Mouse (Mus musculus) bone marrow macrophage, adult 2 months (primary cell): ENCODE results near the gene Gm17409.

ENCODE experiments used
- CTCF ChIP-seq: IDR thresholded peaks from 2 replicates; pipeline ENCODE4 v1.5.1; 2012; ENCODE audit warnings: low read depth, mild to moderate bottlenecking, low read length, moderate library complexity
- POLR2A ChIP-seq: IDR thresholded peaks from 2 replicates; pipeline ENCODE4 v1.6.1; 2012; ENCODE audit warnings: mild to moderate bottlenecking, low read depth, low read length, borderline replicate concordance

DNA sequence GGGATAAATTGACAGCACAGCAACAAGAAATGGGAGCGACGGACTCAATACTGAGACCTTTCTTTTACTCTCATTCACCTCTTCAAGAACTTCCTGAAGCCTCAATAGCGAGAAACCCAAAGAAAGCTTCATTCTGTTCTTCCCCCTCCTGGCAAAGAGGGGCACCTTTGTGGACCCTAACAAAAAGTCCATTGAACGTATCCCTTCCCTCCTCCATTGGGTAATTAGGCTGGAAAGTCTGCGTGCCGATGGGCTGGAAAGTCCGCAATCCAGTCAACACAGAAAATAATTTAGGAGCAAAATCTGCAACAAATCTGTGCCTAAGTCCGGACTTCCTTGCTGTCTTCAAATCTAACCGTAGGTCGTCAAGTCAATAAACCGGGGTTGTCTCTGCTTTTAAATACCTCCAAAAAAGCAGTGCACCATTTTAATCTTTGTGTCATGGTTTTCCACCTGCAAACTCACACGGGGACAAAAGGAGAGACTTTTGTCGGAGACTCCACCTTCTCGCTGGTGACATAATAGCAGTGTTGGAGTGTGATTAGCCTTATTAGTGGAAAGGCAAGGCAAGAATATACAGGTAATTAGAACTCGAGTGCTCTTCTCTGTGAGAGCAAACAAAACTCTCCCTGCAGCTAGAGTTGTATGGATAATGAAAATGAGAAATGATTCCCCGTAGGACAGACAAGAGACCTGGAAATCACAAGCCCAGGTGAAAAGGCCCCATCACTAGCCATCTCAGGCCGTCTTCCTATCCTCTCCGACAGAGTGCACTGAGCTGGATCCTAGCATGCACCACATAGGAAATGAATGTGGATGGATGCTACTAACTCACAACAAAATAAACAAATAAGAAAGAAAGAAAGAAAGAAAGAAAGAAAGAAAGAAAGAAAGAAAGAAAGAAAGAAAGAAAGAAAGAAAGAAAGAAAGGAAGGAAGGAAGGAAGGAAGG is 24.0 kb downstream of the Gm17409 start:
- no peak for TF ChIP-seq POLR2A
- no peak for TF ChIP-seq CTCF
